Mouse (Mus musculus): ENCODE data around the gene Gnl1.
"Not testable (repeated sequence)": the region's sequence is repeated elsewhere in the genome, so short reads cannot be mapped to it uniquely, and the experiment has no call there.

Gnl1 gene

DNA sequence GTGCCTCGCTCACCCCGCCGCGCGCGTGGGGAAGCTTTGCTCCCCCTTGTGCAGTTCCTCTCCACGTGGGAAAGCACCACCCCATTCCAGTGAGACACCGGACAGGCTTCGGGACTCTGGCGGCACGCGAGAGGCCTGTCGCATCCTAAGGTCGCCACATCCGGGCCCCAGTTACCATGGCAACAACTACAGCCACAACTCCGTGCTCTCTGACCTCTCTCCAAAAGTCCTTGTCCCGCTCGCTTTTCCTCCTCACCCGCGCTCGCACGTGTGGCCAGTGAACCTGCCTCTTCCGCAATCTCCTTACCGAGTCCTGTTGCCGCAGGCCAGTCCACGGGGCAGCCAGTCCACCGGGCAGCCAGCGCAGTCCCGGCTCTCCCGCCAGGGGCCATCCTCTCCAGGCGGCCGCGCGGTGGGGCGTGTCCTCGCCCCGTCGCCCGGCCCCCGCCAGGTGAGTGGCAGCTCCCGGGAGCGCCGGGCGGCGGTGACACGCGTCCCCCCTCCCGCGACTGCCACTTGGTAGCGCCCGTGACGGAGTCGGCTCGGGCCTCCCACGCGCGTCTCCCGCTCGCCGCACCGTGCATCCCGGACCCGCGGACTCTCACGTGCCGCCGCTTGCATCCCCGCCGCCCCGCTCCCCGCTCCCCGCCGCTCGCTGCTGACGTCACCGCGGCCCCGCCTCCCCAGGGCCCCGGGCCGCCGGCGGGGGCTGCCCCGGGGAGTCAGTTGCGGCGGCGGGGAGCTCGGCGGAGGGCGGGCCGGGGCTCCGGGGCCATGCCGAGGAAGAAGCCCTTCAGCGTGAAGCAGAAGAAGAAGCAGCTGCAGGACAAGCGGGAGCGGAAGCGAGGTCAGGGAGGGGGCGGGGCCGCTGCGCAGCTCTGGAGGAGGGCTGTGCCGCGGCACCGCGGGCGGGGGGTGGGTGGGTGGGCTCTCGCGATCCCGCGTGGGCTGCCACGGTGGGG lies at the start of gene Gnl1, which contains the start of gene Prr3:
Gene Gnl1, plus strand, starts transcription at position 451 of the 962 bp plus-strand sequence.
Gene Prr3, minus strand, starts transcription at position 836 of the 962 bp plus-strand sequence.
- peak; percentile 91 to 93 for DNase-seq (ENCODE audit: low spot score in 2 of 2)

DNA sequence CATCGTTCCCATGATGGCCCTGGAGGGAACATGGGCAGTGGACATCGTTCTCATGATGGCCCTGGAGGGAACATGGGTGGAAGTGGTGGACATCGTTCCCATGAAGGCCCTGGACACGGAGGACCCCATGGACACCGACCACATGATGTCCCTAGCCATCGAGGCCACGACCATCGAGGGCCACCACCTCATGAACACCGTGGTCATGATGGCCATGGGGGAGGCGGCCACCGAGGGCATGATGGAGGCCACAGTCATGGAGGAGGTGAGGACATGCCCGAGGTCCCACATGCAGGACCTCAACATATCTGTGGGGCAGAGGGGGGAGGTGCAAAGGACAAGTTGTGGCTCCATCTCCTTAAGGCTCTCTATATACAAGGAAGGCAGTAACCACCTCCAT lies 49.0 kb upstream of the Gnl1 start:
- DNase-seq (ENCODE audit: low spot score in 2 of 2): no peak

DNA sequence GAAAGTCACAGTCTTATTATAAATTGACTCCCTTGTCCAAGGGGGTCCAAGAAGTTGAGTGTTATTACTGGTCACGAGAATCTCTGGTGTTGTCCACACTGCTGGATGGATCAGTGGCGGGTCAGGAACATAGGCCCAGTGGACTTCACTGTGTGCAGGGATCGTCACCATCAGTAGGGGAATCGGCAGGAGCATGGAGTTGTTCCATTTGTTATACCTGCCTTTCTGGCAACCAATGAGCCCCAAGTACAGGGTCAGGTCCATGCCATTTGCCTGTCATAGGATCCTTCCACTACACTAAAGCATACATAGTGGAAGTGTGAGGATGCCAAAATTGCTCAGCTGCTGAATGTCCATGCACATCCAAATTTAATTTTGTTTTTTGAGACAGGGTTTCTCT lies 47.0 kb upstream of the Gnl1 start:
- DNase-seq (ENCODE audit: low spot score in 2 of 2): no peak

DNA sequence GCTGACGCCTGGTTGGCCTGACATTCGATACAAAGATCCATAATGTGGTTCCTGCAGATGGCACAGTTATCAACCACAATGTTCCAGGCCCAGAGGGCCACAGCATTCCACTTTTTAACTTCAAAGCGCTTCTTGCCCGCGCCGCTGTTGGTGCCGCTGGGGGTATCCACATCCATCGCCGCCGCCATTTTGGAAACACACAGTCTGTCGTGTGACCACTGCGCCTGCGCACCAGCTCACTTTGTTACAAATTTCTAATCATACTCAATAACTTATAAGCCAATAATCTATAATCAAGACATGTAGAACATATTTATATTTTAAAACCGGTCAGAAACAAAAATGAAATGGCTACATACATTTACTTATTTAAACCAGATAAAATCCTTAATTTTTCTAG lies 43.9 kb upstream of the Gnl1 start:
- not testable (repeated sequence) for DNase-seq (ENCODE audit: low spot score in 2 of 2)

DNA sequence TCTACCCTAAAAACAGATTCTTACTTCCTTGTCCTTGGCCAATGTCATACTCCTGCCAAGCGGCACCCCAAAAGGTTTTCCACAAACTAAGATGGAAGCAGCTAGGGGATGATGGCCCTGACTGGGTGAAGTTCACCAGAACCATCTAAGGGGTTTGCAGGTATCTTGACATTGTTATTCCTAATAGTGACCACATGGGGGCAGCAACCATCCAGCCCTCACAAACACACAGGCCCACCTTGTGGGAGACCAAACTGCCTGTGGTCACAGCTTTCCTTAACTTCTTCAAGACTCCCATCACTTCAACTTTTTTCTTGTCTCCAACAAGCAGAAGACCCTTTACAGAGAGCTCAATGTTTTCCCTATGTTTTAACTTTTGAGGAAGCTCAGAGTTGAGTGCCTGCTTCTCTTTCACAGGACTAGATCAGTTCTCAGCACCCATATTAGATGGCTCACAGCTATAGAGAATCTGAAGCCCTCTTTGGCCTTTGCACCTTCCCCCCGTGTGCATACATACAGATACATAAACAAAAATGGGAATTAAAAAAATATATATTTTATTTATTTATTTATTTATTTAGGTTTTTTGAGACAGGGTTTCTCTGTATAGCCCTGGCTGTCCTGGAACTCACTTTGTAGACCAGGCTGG lies 41.8 kb upstream of the Gnl1 start:
- DNase-seq (ENCODE audit: low spot score in 2 of 2): peak in 1 of 2 experiments; percentile 46

DNA sequence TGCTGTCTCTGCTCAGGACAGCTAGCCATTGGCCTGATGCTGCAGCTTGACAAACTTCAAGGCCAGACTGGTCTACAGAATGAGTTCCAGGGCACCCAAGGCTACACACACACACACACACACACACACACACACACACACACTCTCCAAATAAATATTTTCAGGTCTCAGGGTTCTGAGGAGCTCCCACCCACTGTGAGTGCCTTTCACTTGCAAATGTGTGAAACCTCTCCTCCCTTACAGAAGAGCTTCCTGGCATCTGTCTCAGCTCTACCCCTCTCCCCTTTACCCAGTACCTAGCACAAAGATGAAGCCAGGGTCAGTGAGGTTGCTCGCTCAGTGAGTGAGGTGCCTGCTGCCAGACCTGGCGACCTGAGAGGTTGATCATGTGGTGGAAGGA lies 40.5 kb upstream of the Gnl1 start:
- DNase-seq (ENCODE audit: low spot score in 2 of 2): no peak

DNA sequence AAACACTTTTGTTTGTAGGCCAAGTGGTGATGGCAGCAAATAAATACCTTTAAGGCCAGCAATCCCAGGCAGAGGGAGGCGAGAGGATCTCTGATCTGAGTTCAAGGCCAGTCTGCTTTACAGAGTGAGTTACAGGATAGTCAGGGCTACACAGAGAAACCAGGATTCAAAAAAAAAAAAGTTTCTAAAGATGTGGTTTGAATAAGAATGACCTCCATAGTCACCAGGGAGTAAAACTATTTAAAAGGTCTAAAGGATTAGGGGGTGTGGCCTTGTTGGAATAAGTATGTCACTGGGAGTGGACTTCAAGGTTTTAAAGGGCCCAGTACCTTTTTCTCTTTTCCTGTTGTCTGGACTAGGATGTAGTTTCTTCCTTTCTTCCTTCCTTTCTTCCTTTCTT lies 39.7 kb upstream of the Gnl1 start:
- no peak for DNase-seq (ENCODE audit: low spot score in 2 of 2)

DNA sequence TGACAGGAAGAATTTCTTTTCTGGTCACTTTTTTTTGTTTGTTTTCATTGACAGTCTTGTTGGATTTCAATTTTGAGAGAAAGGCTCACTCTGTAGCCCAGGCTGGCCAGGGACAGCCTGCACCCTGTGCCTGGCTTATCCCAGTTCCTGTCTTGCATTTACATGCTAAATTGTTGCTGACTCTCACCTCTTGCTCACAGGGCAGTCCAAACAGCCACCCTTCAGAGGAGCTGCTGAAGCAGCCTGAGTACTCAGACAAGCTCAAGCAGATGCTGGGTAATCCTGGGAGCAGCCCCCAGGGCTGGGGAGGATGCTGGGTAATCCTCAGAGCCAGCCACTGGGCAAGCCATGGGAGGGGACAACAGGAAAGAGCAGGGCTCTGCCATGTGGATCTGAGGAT lies 28.7 kb upstream of the Gnl1 start:
- not testable (repeated sequence) for DNase-seq (ENCODE audit: low spot score in 2 of 2)

DNA sequence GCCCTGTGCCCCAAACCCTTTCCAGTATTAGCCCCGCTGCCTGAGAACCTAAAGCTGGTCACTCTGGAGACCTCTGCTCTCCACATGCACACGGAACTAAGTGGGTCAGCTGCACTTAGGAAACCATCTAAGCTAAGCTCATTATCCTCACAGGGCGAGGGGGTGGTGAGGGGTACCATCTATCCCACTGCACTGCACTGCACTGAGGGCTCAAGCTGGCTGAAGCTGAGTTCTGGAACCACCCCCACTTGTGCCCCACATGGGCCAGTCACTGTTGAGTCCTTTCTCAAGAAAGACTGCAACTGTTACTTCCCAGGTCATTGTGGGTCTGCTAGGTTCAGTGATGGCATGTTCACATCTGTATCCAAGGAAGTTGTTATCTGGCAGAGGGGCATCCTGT lies 27.1 kb upstream of the Gnl1 start:
- DNase-seq (ENCODE audit: low spot score in 2 of 2): not testable (repeated sequence)

DNA sequence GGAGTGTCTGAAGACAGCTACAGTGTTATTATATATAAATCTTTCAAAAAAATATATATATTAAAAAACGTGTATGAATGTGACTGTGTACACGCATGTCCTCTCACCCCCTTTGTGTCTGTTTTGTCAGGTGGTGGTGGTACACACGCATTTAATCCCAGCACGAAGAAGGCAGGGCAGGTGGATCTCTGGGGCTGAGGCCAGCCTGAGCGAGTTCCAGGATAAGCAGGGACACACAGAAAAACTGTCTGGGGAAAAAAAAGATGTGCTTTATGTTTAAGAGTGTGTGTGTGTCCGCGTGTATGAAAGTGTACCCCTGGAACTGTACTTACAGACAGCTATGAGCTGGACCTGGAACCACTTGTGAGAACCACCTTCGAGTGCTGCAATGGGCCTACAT lies 25.0 kb upstream of the Gnl1 start:
- no peak for DNase-seq (ENCODE audit: low spot score in 2 of 2)

DNA sequence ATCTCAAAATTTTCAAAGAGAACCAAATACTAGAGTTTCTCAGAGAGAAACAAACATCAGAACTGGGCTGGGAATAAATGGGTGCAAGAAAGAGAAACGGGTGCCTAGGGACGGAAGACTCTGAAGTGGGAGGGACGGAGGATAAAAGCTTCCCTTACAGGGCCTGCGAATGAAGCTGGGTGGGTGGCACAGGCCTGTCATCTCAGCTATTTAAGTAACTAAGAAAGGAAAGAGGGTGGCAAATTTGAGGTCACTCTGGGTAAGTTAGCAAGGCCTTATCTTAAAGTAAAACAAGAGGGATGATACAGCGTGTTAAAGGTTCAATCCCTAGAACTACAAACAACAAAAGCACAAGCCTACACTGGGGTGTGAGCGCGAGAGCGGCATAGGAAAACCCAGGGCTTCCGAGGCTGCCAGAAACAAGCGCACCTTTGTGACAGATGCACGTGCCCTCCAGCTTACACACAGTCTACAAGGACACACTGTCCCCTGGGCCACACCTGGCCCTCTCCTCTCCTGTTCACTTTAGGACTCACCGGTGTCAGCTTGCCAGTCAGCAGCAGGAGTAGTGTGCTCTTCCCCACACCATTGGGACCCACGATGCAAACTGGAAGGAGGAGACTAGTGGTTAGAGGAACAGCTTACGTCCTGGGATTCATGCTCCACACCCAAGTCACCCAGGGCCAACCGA lies 21.0 kb upstream of the Gnl1 start:
- no peak for DNase-seq (ENCODE audit: low spot score in 2 of 2)

DNA sequence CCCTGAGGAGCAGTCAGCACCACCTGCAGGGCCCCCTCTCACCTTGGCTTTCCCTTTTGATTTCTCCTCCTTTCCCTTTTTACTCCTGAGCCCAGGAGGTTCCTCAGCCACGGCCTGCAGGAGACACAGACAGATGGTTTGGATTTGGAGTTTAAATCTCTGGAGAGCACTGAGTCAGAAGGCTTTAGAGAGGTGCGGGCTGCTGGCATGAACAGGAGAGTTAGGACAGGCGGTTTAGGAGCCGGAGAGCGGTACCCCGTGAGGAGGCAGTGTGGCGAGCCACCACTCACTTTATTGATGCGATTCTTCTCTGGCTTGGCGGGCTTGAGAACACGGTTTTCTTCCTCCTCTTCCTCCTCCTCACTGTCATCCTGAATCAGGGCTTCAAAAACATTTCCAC lies 16.4 kb upstream of the Gnl1 start:
- no peak for DNase-seq (ENCODE audit: low spot score in 2 of 2)

DNA sequence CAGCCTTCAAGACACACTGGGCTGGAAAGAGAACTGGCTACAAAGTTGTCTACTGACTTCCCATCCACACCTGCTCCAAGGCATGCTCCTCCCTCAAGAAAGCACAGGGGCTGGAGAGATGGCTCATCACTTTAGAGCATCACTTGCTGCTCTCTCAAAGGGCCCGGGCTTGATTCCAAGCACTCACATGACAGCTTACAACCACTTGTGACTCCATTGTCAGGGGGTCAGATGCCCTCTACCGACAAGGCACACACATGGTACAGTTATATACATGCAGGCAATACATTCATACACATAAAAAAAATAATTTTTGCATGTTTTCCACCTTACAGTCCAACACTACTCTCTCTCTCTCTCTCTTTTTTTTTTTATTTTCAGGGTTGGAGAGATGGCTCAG lies 12.0 kb upstream of the Gnl1 start:
- DNase-seq (ENCODE audit: low spot score in 2 of 2): no peak

DNA sequence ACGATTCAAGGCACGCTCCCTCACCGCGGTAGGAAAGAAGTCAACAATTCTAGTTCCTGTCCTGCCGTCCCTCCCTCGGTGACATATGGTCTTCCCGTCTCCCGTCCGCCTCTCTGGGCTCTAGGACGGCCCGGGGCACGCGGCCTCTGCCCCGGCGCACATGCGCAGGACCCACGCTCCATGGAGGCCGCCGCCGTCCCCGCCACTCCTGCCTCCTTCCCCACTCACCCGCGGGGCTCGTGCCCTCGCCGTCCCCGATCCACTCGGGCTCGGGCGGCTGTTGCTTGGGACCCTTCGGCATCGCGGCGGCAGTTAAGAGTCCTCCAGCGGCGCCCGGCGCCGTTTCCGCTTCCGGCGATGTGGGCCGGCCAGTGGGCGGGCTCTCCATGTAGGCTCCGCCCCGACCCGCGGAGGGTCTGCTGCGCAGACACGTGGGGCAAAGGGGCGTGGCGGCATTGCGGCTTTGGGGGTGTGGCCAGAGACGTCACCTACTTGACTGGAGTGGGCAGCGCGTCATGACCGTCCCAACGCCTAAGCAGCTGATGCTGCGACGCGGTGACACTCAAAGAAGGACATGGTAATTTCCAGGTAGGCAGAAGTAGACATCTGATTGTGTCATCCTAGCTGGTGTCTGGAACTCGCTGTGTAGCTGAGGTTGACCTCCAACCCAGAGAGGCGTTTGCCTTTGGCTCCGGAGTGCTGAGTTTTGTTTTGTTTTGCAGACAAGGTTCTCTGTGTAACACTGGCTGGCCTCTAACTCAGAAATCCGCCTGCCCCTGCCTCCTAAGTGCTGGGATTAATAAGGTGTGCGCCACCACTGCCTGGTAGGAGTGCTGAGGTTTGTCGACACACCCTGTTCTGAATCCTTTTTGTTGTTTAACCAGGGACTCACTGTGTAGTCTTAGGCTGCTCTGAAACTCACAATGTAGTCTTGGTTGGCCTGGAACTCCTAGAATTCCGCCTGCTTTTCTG lies 9.9 kb upstream of the Gnl1 start, which contains the start of gene Abcf1:
Gene Abcf1, minus strand, starts transcription at position 344 of the 972 bp plus-strand sequence.
- DNase-seq (ENCODE audit: low spot score in 2 of 2): peak; percentile 97 to 99

DNA sequence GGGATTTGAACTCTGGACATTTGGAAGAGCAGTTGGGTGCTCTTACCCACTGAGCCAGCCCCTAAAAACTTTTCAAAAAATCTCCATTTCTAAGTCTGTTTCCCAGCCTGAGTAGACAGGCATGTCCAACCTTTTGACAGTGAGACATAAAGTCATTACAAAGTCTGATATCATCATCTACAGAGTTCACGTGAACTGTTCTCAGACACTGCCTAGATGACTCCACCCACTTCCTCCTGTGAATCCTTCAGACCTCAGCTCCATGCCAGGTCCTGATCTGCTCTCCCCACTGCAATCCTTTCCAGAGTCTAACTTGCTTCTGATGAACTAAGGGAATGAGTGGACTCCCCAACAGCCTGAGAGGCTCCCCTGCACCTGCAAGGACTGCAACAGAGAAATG lies 7.5 kb upstream of the Gnl1 start:
- DNase-seq (ENCODE audit: low spot score in 2 of 2): no peak

DNA sequence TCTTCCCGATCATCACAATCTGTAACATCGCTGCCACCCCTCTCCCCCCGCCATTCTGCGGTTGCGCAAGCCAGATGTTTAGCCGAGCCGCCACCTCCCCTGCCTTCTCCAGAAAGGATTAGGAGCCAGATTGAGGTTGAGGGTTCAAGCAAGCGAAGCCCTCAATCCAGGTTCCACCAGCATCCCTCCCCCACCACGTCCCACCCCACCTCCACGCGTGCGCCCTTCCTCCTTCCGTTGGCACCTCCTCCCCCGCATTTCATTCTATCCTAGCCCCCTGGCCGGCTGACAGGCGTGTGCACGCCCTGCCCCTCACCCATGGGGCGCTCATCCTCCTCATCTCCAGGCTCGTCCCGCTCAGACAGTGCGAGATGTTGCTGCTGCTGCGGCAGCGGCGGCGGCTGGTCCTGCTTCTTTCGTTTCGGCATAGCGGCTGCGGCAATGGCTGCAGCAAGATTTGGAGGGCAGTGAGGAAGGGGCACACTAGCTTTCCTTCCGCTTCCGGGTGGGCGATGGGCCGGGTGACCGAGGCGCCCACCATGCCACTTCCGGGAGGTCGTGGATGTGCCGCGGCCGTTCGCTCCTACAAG lies 745 bp upstream of the Gnl1 start:
- DNase-seq (ENCODE audit: low spot score in 2 of 2): no peak

DNA sequence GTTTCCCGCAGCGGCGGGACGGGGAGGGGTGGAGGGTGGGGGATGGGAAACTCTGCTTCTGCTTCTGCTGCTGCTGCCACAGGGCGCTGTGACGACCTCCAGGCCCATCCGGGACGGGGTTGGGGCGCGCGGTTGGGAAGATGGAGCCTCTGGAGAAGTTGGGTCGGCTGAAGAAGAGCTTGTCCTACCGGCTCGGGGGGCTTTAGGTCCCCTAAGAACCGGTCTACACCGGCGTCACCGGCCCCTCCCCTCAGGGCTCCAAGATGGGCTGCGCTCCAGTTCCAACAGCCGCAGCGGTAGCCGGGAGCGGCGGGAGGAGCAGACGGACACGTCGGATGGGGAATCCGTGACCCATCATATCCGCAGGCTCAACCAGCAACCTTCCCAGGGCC lies 708 bp downstream of the Gnl1 start:
- DNase-seq (ENCODE audit: low spot score in 2 of 2): peak; percentile 54 to 56

DNA sequence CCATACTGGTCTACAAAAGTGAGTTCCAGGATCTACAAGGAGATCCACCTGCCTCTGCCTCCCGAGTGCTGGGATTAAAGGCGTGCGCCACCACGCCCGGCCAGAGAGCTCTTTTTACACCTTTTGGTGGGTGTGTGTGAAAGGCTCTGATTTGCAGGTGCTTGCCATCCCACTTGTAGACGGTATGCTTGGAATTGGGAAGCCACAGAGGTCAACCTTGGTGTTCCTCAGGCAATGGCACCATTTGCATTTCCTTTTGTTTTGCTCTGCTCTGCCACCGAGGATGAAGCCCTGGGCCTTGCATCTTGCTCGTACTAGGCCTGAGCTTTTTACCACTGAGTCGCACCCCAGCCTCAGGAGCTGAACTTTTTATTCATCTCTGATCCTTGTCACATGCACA lies 2.1 kb downstream of the Gnl1 start:
- DNase-seq (ENCODE audit: low spot score in 2 of 2): no peak

DNA sequence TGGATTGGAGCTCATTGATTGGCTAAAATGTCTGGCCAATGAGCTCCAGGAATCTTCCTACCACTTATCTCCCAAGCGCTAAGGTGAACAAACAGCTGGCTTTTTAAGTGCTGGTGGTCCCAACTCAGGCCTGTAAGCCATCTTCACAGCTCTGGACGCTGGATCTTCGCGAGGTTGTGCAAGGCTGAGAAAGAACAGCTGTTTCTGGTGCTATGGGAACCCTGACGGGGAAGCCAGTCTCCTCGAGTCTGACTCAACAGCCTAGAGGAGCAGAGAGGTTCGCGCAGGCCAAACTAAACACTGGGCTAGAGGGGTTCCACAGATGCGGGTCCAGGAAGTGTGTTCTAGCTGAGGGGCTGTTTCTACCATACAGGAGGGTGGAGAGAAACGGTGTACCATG lies 12.1 kb downstream of the Gnl1 start:
- DNase-seq (ENCODE audit: low spot score in 2 of 2): peak in 1 of 2 experiments; percentile 34

DNA sequence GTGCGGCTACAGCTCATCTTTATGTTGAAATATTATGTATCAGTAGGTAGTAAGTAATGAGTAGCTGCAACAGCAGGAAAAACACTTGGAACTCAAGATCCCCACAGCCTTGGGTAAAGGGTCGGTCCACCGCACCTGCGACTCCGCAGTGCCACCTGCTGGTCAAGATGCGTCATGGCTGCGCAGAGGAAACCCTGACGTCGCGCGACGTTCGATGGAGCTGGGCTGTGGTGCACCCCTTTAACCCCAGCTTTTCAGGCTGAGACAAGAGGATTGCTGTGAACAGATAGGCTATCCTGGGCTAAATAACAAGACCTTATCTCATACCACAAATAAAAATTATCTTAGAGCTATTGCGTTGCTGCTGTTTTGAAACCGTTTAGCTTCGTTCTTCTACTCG lies 14.0 kb downstream of the Gnl1 start:
- peak; percentile 60 to 79 for DNase-seq (ENCODE audit: low spot score in 2 of 2)
